Mouse (Mus musculus) neural tube, embryonic 11.5 days (tissue): Measurements from ENCODE around the gene Lipo3. TPM values are rescaled to one million over a fixed set of nuclear protein-coding genes. Genes with fewer than 3 reads are reported as not detected.

Experiments used
- microRNA-seq: library from miRNA; unstranded; fragments of <30 nt; microRNA quantifications from one replicate; pipeline ENCODE4, GENCODE M21; 2016
- polyA plus RNA-seq: library from polyadenylated mRNA; unstranded; fragments of >200 nt; fragmentation: Nextera tagmentation; extraction: Ambion mirVana; gene quantifications from 2 replicates; pipeline ENCODE4 v1.2.1, GENCODE M21; 2014

The Lipo3 gene
- polyA plus RNA-seq, 1 experiment from 2014 or later: 14.4 TPM

Small RNA genes lying within 50 kb of the gene (microRNA-seq; reads per million reads assigned to microRNA genes)
- gene Gm27440: not detected

Other genes with a start within 250 kb of the Lipo3 start
- not detected in 2 replicates for gene Lipo4, start 244.2 kb downstream of the Lipo3 start, polyA plus RNA-seq
- gene Gm8978, start 136.7 kb downstream of the Lipo3 start, polyA plus RNA-seq: not detected in 2 replicates
- 0.34 and 0.49 TPM in 2 replicates for gene Lipo2, start 10.6 kb downstream of the Lipo3 start, polyA plus RNA-seq
- gene Lipo1, start 25.5 kb upstream of the Lipo3 start, polyA plus RNA-seq: not detected in 2 replicates
- gene Lipf, start 199.2 kb upstream of the Lipo3 start, polyA plus RNA-seq: not detected in 2 replicates
- gene Lipk, start 246.3 kb upstream of the Lipo3 start, polyA plus RNA-seq: not detected in 2 replicates